Mouse (Mus musculus): ENCODE measurements around the gene Creb3l2. TPM values are rescaled to one million over a fixed set of nuclear protein-coding genes. Genes with fewer than 3 reads are reported as not detected.

Creb3l2 gene
- polyA plus RNA-seq, 1 experiment, result 6.8 TPM

- Histone ChIP-seq H3K36me3 (ENCODE audit: control insufficient read depth, insufficient read depth, low read length) (no peaks in the 10 kb centered on the region), H3K4me1 (ENCODE audit: control insufficient read depth, insufficient read depth, insufficient read length) (no peaks in the 10 kb centered on the region), H3K4me3 (ENCODE audit: extremely low read depth, insufficient read depth, insufficient read length) (no peak overlapping the region), H3K27ac (ENCODE audit: insufficient read depth, low read length) (no peak overlapping the region), H3K27me3 (ENCODE audit: control insufficient read depth, insufficient read depth, low read length) (no peaks in the 10 kb centered on the region)
- TF ChIP-seq POLR2A (IDR thresholded peaks at IDR 0.05; ENCODE audit: low read depth, low read length) (no peak), CTCF (IDR thresholded peaks at IDR 0.05; ENCODE audit: extremely low read depth, insufficient read depth, insufficient read length, insufficient replicate concordance) (no peak)
- 94% methylated on average over 3 of the region's 3 CpGs for WGBS
- no peak for DNase-seq (ENCODE audit: low read depth in 1 of 2, low spot score in 2 of 2)
These were observed 151.3 kb downstream of the Creb3l2 start for GRCm38 (mm10) chr6:37290691-37291090.

GRCm38 (mm10) chr6:37286134-37286533, 155.8 kb downstream of the Creb3l2 start:
- WGBS, result 73% methylated on average over 4 of the region's 4 CpGs
- Histone ChIP-seq H3K4me3 (ENCODE audit: extremely low read depth, insufficient read depth, insufficient read length) (no peak overlapping the region), H3K27me3 (ENCODE audit: control insufficient read depth, insufficient read depth, low read length) (no peaks in the 10 kb centered on the region), H3K4me1 (ENCODE audit: control insufficient read depth, insufficient read depth, insufficient read length) (no peaks in the 10 kb centered on the region), H3K36me3 (ENCODE audit: control insufficient read depth, insufficient read depth, low read length) (no peaks in the 10 kb centered on the region), H3K27ac (ENCODE audit: insufficient read depth, low read length) (no peak overlapping the region)
- TF ChIP-seq CTCF (IDR thresholded peaks at IDR 0.05; ENCODE audit: extremely low read depth, insufficient read depth, insufficient read length, insufficient replicate concordance), result no peak
- TF ChIP-seq POLR2A (IDR thresholded peaks at IDR 0.05; ENCODE audit: low read depth, low read length), result no peak
- DNase-seq (ENCODE audit: low read depth in 1 of 2, low spot score in 2 of 2), result no peak

GRCm38 (mm10) chr6:37284879-37285278, 157.1 kb downstream of the Creb3l2 start:
- no peak overlapping the region for H3K4me3 ChIP-seq (ENCODE audit: extremely low read depth, insufficient read depth, insufficient read length)

GRCm38 (mm10) chr6:37283336-37283735, 158.6 kb downstream of the Creb3l2 start:
- no peaks in the 10 kb centered on the region for H3K4me1 ChIP-seq (ENCODE audit: control insufficient read depth, insufficient read depth, insufficient read length)
- 68% methylated on average over 2 of the region's 2 CpGs for whole genome bisulfite sequencing
- TF ChIP-seq POLR2A (IDR thresholded peaks at IDR 0.05; ENCODE audit: low read depth, low read length) (no peak), CTCF (IDR thresholded peaks at IDR 0.05; ENCODE audit: extremely low read depth, insufficient read depth, insufficient read length, insufficient replicate concordance) (no peak)
- no peaks in the 10 kb centered on the region for H3K27me3 ChIP-seq (ENCODE audit: control insufficient read depth, insufficient read depth, low read length)
- H3K36me3 ChIP-seq (ENCODE audit: control insufficient read depth, insufficient read depth, low read length), result no peaks in the 10 kb centered on the region
- DNase-seq (ENCODE audit: low read depth in 1 of 2, low spot score in 2 of 2), result no peak
- no peak overlapping the region for H3K27ac ChIP-seq (ENCODE audit: insufficient read depth, low read length)
- no peak overlapping the region for H3K4me3 ChIP-seq (ENCODE audit: extremely low read depth, insufficient read depth, insufficient read length)

More at GRCm38 (mm10) chr6:37284879-37285278, 157.1 kb downstream of the Creb3l2 start:
- Histone ChIP-seq H3K27ac (ENCODE audit: insufficient read depth, low read length) (no peak overlapping the region), H3K36me3 (ENCODE audit: control insufficient read depth, insufficient read depth, low read length) (no peaks in the 10 kb centered on the region), H3K4me1 (ENCODE audit: control insufficient read depth, insufficient read depth, insufficient read length) (no peaks in the 10 kb centered on the region), H3K27me3 (ENCODE audit: control insufficient read depth, insufficient read depth, low read length) (no peaks in the 10 kb centered on the region)
- DNase-seq (ENCODE audit: low read depth in 1 of 2, low spot score in 2 of 2), result no peak
- TF ChIP-seq POLR2A (IDR thresholded peaks at IDR 0.05; ENCODE audit: low read depth, low read length) (no peak), CTCF (IDR thresholded peaks at IDR 0.05; ENCODE audit: extremely low read depth, insufficient read depth, insufficient read length, insufficient replicate concordance) (no peak)
- 55% methylated on average over 9 of the region's 9 CpGs for WGBS

- 48% methylated on average over 1 of the region's 1 CpGs for WGBS
- DNase-seq (ENCODE audit: low read depth in 1 of 2, low spot score in 2 of 2), result no peak
- H3K27ac ChIP-seq (ENCODE audit: insufficient read depth, low read length), result no peak overlapping the region
These were observed 159.3 kb downstream of the Creb3l2 start for GRCm38 (mm10) chr6:37282659-37283058.

More at GRCm38 (mm10) chr6:37282659-37283058, 159.3 kb downstream of the Creb3l2 start:
- Histone ChIP-seq H3K36me3 (ENCODE audit: control insufficient read depth, insufficient read depth, low read length) (no peaks in the 10 kb centered on the region), H3K4me3 (ENCODE audit: extremely low read depth, insufficient read depth, insufficient read length) (no peak overlapping the region), H3K27me3 (ENCODE audit: control insufficient read depth, insufficient read depth, low read length) (no peaks in the 10 kb centered on the region), H3K4me1 (ENCODE audit: control insufficient read depth, insufficient read depth, insufficient read length) (no peaks in the 10 kb centered on the region)
- no peak for TF ChIP-seq POLR2A (IDR thresholded peaks at IDR 0.05; ENCODE audit: low read depth, low read length)
- TF ChIP-seq CTCF (IDR thresholded peaks at IDR 0.05; ENCODE audit: extremely low read depth, insufficient read depth, insufficient read length, insufficient replicate concordance), result no peak

Other genes with a start within 250 kb of the Creb3l2 start
- 0.39 and 0.70 TPM in 2 replicates for gene Dgki, start 142.0 kb downstream of the Creb3l2 start, polyA plus RNA-seq (2012; rRNA removed)
- not detected in 2 replicates for gene Akr1d1, start 88.0 kb upstream of the Creb3l2 start, polyA plus RNA-seq (2012; rRNA removed)